Mouse (Mus musculus): ENCODE data around the gene Ces2e. TPM values are rescaled to one million over a fixed set of nuclear protein-coding genes. Genes with fewer than 3 reads are reported as not detected.

Ces2e gene
- total and polyA plus RNA-seq, 2 experiments from 2014 or later, result not detected

GRCm38 (mm10) chr8:104963375-104963894, 37.4 kb downstream of the Ces2e start:
- no peak overlapping the region for H3K4me3 ChIP-seq (ENCODE audit: low read depth, low read length)
- H3K27ac ChIP-seq (ENCODE audit: low read depth, low read length), result no peak overlapping the region
- DNase-seq (ENCODE audit: low spot score), result no peak
- no peak for TF ChIP-seq CTCF (IDR thresholded peaks at IDR 0.05)
- 88% methylated on average over 4 of the region's 4 CpGs for WGBS
- no peak for ATAC-seq (ENCODE audit: low FRiP score)
- no peaks in the 10 kb centered on the region for H3K9me3 ChIP-seq (ENCODE audit: low read length)
- no peak overlapping the region for H3K4me2 ChIP-seq (ENCODE audit: low read depth, low read length, poor library complexity, severe bottlenecking)
- no peaks in the 10 kb centered on the region for H3K4me1 ChIP-seq (ENCODE audit: insufficient read depth, low read length)
- H3K36me3 ChIP-seq (ENCODE audit: insufficient read depth, low read length), result no peaks in the 10 kb centered on the region
- no peak overlapping the region for H3K9ac ChIP-seq (replicated peaks; ENCODE audit: low read length, poor library complexity, severe bottlenecking)
- no peaks in the 10 kb centered on the region for H3K27me3 ChIP-seq (ENCODE audit: insufficient read depth, low read length)

GRCm38 (mm10) chr8:104984126-104984525, 58.1 kb downstream of the Ces2e start:
- 90% methylated on average over 5 of the region's 5 CpGs for WGBS
- no peak overlapping the region for H3K9ac ChIP-seq (replicated peaks; ENCODE audit: low read length, poor library complexity, severe bottlenecking)
- TF ChIP-seq CTCF (IDR thresholded peaks at IDR 0.05), result no peak
- ATAC-seq (ENCODE audit: low FRiP score) (no peak), DNase-seq (ENCODE audit: low spot score) (no peak)
- no peak overlapping the region for H3K27ac ChIP-seq (ENCODE audit: low read depth, low read length)
- no peak overlapping the region for H3K4me3 ChIP-seq (ENCODE audit: low read depth, low read length)
- no peaks in the 10 kb centered on the region for H3K36me3 ChIP-seq (ENCODE audit: insufficient read depth, low read length)
- H3K27me3 ChIP-seq (ENCODE audit: insufficient read depth, low read length), result no peaks in the 10 kb centered on the region
- H3K4me2 ChIP-seq (ENCODE audit: low read depth, low read length, poor library complexity, severe bottlenecking), result no peak overlapping the region
- H3K4me1 ChIP-seq (ENCODE audit: insufficient read depth, low read length), result no peaks in the 10 kb centered on the region
- H3K9me3 ChIP-seq (ENCODE audit: low read length), result no peaks in the 10 kb centered on the region; the same call in 1 of the 2 replicates

Other genes starting within 250 kb of the Ces2e start
- not detected in 2 replicates for gene Ces2a, start 192.3 kb upstream of the Ces2e start, total RNA-seq (2014; rRNA removed)
- gene Ces2a, start 192.3 kb upstream of the Ces2e start, polyA plus RNA-seq (2015; fragmentation: Nextera tagmentation; extraction: Ambion mirVana), result not detected in 2 replicates
- gene Ces2b, start 94.7 kb upstream of the Ces2e start, total RNA-seq (2014; rRNA removed), result 0.49 TPM in 1 of 2 replicates, not detected in the other
- gene Ces2b, start 94.7 kb upstream of the Ces2e start, polyA plus RNA-seq (2015; fragmentation: Nextera tagmentation; extraction: Ambion mirVana), result 0.11 and 0.17 TPM in 2 replicates
- gene Ces2c, start 79.2 kb upstream of the Ces2e start, total RNA-seq (2014; rRNA removed), result not detected in 2 replicates
- not detected in 2 replicates for gene Ces2c, start 79.2 kb upstream of the Ces2e start, polyA plus RNA-seq (2015; fragmentation: Nextera tagmentation; extraction: Ambion mirVana)
- 0.93 TPM in 1 of 2 replicates, not detected in the other for gene Ces2f, start 21.1 kb downstream of the Ces2e start, total RNA-seq (2014; rRNA removed)
- gene Ces2f, start 21.1 kb downstream of the Ces2e start, polyA plus RNA-seq (2015; fragmentation: Nextera tagmentation; extraction: Ambion mirVana), result not detected in 2 replicates
- gene Ces2g, start 35.5 kb downstream of the Ces2e start, total RNA-seq (2014; rRNA removed), result 0.14 and 0.49 TPM in 2 replicates
- 0.15 and 0.28 TPM in 2 replicates for gene Ces2g, start 35.5 kb downstream of the Ces2e start, polyA plus RNA-seq (2015; fragmentation: Nextera tagmentation; extraction: Ambion mirVana)
- gene Ces2h, start 74.6 kb downstream of the Ces2e start, total RNA-seq (2014; rRNA removed), result not detected in 2 replicates
- gene Ces2h, start 74.6 kb downstream of the Ces2e start, polyA plus RNA-seq (2015; fragmentation: Nextera tagmentation; extraction: Ambion mirVana), result not detected in 2 replicates
- gene Ces3a, start 122.3 kb downstream of the Ces2e start, total RNA-seq (2014; rRNA removed), result not detected in 2 replicates
- not detected in 2 replicates for gene Ces3a, start 122.3 kb downstream of the Ces2e start, polyA plus RNA-seq (2015; fragmentation: Nextera tagmentation; extraction: Ambion mirVana)
- not detected in 2 replicates for gene Ces3b, start 157.5 kb downstream of the Ces2e start, total RNA-seq (2014; rRNA removed)
- not detected in 2 replicates for gene Ces3b, start 157.5 kb downstream of the Ces2e start, polyA plus RNA-seq (2015; fragmentation: Nextera tagmentation; extraction: Ambion mirVana)
- not detected in 2 replicates for gene Ces4a, start 205.5 kb downstream of the Ces2e start, total RNA-seq (2014; rRNA removed)
- gene Ces4a, start 205.5 kb downstream of the Ces2e start, polyA plus RNA-seq (2015; fragmentation: Nextera tagmentation; extraction: Ambion mirVana), result 0.06 TPM in 1 of 2 replicates, not detected in the other
- 43.9 and 46.1 TPM in 2 replicates for gene Cbfb, start 244.4 kb downstream of the Ces2e start, total RNA-seq (2014; rRNA removed)
- 16.2 and 17.5 TPM in 2 replicates for gene Cbfb, start 244.4 kb downstream of the Ces2e start, polyA plus RNA-seq (2015; fragmentation: Nextera tagmentation; extraction: Ambion mirVana)

Data from midbrain, postnatal 0 days (tissue).